Mouse (Mus musculus) kidney, embryonic 14.5 days (tissue): ENCODE results near the gene B4galnt3. TPM values are rescaled to one million over a fixed set of nuclear protein-coding genes. Genes with fewer than 3 reads are reported as not detected.
A peak's percentile ranks its signal among the peaks of the same experiment; 100 is the strongest.
"Not testable (repeated sequence)": the region's sequence is repeated elsewhere in the genome, so short reads cannot be mapped to it uniquely, and the experiment has no call there.

ENCODE experiments used
- ATAC-seq: fragments of 200-750 bp; cut with Nextera tagmentation; 2 replicates; pipeline ENCODE4 v1.8.0; 2017; ENCODE audit warnings: moderate number of reproducible peaks, mild to moderate bottlenecking, moderate TSS enrichment, moderate library complexity; ENCODE audit not compliant: low FRiP score, low TSS enrichment
- H3K27ac ChIP-seq: fragments of 300-500 bp; sonication (generic); 2 replicates; pipeline ENCODE4 v1.5.1; 2014; ENCODE audit warnings: low read depth, mild to moderate bottlenecking, low read length, moderate library complexity, mixed read lengths
- H3K27me3 ChIP-seq: fragments of 300-500 bp; sonication (generic); 2 replicates; pipeline ENCODE4 v1.6.1; 2014; ENCODE audit warnings: mild to moderate bottlenecking, low read length; ENCODE audit not compliant: control insufficient read depth, insufficient read depth
- H3K36me3 ChIP-seq: fragments of 300-500 bp; sonication (generic); 2 replicates; pipeline ENCODE4 v1.6.1; 2014; ENCODE audit warnings: low read length, mixed read lengths; ENCODE audit not compliant: control insufficient read depth, insufficient read depth
- H3K4me1 ChIP-seq: fragments of 300-500 bp; sonication (generic); 2 replicates; pipeline ENCODE4 v1.6.1; 2014; ENCODE audit warnings: low read length, mixed read lengths; ENCODE audit not compliant: control insufficient read depth, insufficient read depth
- H3K4me2 ChIP-seq: fragments of 300-500 bp; sonication (generic); replicated peaks from 2 replicates; pipeline ENCODE4 v1.6.1; 2014; ENCODE audit warnings: low read depth, mild to moderate bottlenecking, low read length
- H3K4me3 ChIP-seq: fragments of 300-500 bp; sonication (generic); 2 replicates; pipeline ENCODE4 v1.5.1; 2014; ENCODE audit warnings: mild to moderate bottlenecking, low read length
- H3K9ac ChIP-seq: fragments of 300-500 bp; sonication (generic); 2 replicates; pipeline ENCODE4 v1.6.1; 2014; ENCODE audit warnings: low read depth, mild to moderate bottlenecking, low read length, moderate library complexity
- H3K9me3 ChIP-seq: fragments of 300-500 bp; sonication (generic); 2 replicates; pipeline ENCODE4 v1.6.1; 2016; ENCODE audit warnings: low read length; ENCODE audit not compliant: control insufficient read depth
- WGBS: fragments of 180-500 bp; shearing (Covaris S2); extraction: QIAGEN DNeasy Blood & Tissue Kit; methylation state at CpG from one replicate; pipeline ENCODE4 v1.1.7; 2014; 5-methylcytosine and 5-hydroxymethylcytosine counted together
- polyA plus RNA-seq: library from polyadenylated mRNA; unstranded; fragments of >200 nt; fragmentation: Nextera tagmentation; extraction: Ambion mirVana; gene quantifications from 2 replicates; pipeline ENCODE4 v1.2.1, GENCODE M21; 2014

The B4galnt3 gene
- polyA plus RNA-seq, 1 experiment from 2014 or later: 0.45 TPM

GRCm38 (mm10) chr6:120309338-120309737, 15.0 kb upstream of the B4galnt3 start:
- H3K27me3 ChIP-seq: no peaks in the 10 kb centered on the region
- H3K4me2 ChIP-seq: no peak overlapping the region
- WGBS: 66% methylated on average over 9 of the region's 9 CpGs
- no peak overlapping the region for H3K9ac ChIP-seq
- H3K9me3 ChIP-seq: no peaks in the 10 kb centered on the region
- ATAC-seq: no peak
- H3K4me3 ChIP-seq: no peak overlapping the region
- no peaks in the 10 kb centered on the region for H3K4me1 ChIP-seq
- H3K27ac ChIP-seq: no peak overlapping the region
- no peaks in the 10 kb centered on the region for H3K36me3 ChIP-seq

DNA sequence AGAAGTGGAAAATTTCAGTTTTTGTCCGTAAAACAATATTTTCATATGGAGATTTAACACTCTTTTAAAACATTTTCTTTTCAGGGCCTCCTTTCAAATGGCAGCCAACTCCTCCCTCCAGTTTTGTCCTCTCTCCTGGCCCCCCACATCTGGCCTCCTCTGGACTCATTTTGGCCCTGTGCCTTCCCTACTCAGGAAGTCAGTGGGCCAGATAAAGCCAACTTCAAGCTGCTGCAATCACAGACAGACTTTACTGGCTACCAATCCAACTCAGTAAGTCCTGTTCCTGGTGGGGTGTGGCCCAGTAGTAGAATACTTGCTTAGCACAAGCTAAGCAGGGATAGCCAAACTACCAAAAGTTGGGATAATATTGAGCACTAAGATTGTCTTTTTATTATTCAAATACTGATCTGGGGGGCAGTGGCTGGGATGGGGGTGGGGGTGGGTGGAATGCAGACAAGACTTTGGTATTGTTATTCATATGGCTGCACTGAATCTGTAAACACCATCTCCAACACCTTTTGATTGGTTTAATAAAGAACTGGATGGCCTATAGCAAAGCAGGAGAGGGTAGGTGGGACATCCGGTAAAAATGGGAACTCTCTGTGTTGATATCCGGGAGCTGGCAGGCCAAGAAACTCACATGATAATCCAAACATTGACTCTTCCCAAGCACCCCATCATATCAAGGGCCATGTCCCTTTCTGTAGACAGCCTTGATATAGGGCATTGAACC, 12.7 kb upstream of the B4galnt3 start:
- H3K4me1 ChIP-seq: no peaks in the 10 kb centered on the region
- no peak overlapping the region for H3K4me2 ChIP-seq
- ATAC-seq: no peak
- no peak overlapping the region for H3K27ac ChIP-seq
- WGBS: 88% methylated on average over 3 of the region's 3 CpGs
- no peak overlapping the region for H3K9ac ChIP-seq
- no peak overlapping the region for H3K4me3 ChIP-seq
- H3K9me3 ChIP-seq: no peaks in the 10 kb centered on the region
- no peaks in the 10 kb centered on the region for H3K36me3 ChIP-seq
- no peaks in the 10 kb centered on the region for H3K27me3 ChIP-seq

DNA sequence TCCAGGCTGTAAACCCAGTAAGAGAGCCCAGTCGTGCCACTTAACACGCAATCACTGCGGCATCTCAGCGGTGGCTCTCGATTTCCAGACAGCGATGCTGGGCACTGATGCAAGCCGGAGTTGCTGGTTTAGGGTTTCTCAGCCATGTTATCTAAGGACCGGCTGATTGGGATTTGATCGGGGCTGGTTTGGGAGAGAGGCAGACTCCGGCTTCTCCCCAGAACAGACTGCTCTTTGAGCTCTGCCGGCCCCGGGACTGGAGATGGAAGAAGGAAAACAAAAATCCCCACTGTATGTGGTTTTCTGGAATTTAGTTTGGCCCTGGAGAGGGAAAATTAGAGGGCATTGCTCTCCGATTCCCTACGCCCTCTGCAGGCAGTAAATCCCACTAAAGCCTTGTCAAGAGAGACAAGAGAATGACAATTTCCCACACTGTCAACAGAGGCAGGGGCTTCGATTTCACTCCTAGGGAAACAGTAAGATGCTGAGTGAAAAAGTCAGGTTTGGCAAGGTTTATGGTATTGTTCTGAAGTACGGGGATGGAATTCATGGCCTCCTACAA, 8.5 kb upstream of the B4galnt3 start:
- Histone ChIP-seq H3K4me2 (peak overlapping the region; percentile 40), H3K27me3 (no peaks in the 10 kb centered on the region), H3K4me1 (no peaks in the 10 kb centered on the region), H3K9ac (no peak overlapping the region), H3K36me3 (no peaks in the 10 kb centered on the region), H3K9me3 (no peaks in the 10 kb centered on the region), H3K27ac (no peak overlapping the region), H3K4me3 (peak overlapping the region; percentile 26; the same call in 1 of the 2 replicates)
- WGBS: 14% methylated on average over 16 of the region's 16 CpGs
- ATAC-seq: peak; percentile 50

DNA sequence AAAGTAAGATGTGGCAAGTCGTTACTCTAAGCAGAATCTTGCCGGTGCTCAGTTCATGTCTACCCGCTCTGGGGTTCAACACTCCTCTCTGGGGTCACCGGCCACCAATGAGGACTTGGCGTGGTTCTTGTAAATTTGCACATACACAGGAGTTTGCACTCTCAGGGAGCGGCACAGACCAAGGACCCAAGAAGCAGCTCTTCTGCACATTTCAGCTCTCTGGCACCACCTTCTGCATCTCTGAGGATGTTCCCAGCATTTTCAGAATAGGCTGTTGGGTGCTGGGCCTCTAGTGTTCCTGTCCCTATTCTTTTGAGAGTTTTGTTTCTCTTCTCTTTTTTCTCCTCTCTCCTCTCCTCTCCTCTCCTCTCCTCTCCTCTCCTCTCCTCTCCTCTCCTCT, 6.8 kb upstream of the B4galnt3 start:
- H3K27me3 ChIP-seq: no peaks in the 10 kb centered on the region
- no peaks in the 10 kb centered on the region for H3K36me3 ChIP-seq
- H3K9ac ChIP-seq: no peak overlapping the region
- WGBS: 24% methylated on average over 6 of the region's 6 CpGs
- H3K4me2 ChIP-seq: no peak overlapping the region
- H3K9me3 ChIP-seq: no peaks in the 10 kb centered on the region
- no peak overlapping the region for H3K27ac ChIP-seq
- H3K4me3 ChIP-seq: no peak overlapping the region
- no peaks in the 10 kb centered on the region for H3K4me1 ChIP-seq
- peak; percentile 65; the same call in 1 of the 2 replicates for ATAC-seq

GRCm38 (mm10) chr6:120296589-120296988, 2.2 kb upstream of the B4galnt3 start:
- not testable (repeated sequence) for H3K27ac ChIP-seq, H3K4me2 ChIP-seq, H3K4me1 ChIP-seq, H3K27me3 ChIP-seq, ATAC-seq, H3K36me3 ChIP-seq, H3K4me3 ChIP-seq, H3K9me3 ChIP-seq, H3K9ac ChIP-seq
- WGBS: 92% methylated on average over 2 of the region's 2 CpGs

GRCm38 (mm10) chr6:120294785-120295133, 400 bp upstream of the B4galnt3 start:
- no peaks in the 10 kb centered on the region for H3K4me1 ChIP-seq
- peak overlapping the region; percentile 98 for H3K4me2 ChIP-seq
- H3K36me3 ChIP-seq: no peaks in the 10 kb centered on the region
- peak; percentile 87 for ATAC-seq
- peak overlapping the region; percentile 70 for H3K4me3 ChIP-seq
- no peaks in the 10 kb centered on the region for H3K9me3 ChIP-seq
- peak overlapping the region; percentile 72 for H3K9ac ChIP-seq
- peaks cover 7% of the 10 kb centered on the region for H3K27me3 ChIP-seq
- peak overlapping the region; percentile 55 for H3K27ac ChIP-seq
- WGBS: under 1% methylated on average over 12 of the region's 16 CpGs

GRCm38 (mm10) chr6:120291396-120292009, 2.9 kb downstream of the B4galnt3 start:
- 89% methylated on average over 7 of the region's 7 CpGs for WGBS
- H3K4me1 ChIP-seq: peaks cover 3% of the 10 kb centered on the region; the same call in 1 of the 2 replicates
- no peak for ATAC-seq
- no peaks in the 10 kb centered on the region for H3K36me3 ChIP-seq
- H3K27ac ChIP-seq: no peak overlapping the region
- H3K4me3 ChIP-seq: no peak overlapping the region
- no peak overlapping the region for H3K4me2 ChIP-seq
- peaks cover 7% of the 10 kb centered on the region for H3K27me3 ChIP-seq
- H3K9ac ChIP-seq: no peak overlapping the region
- H3K9me3 ChIP-seq: no peaks in the 10 kb centered on the region

- Histone ChIP-seq H3K36me3 (no peaks in the 10 kb centered on the region), H3K4me3 (no peak overlapping the region), H3K4me1 (peaks cover 3% of the 10 kb centered on the region; the same call in 1 of the 2 replicates), H3K9me3 (no peaks in the 10 kb centered on the region), H3K4me2 (no peak overlapping the region), H3K27me3 (peaks cover 3% of the 10 kb centered on the region), H3K27ac (no peak overlapping the region), H3K9ac (no peak overlapping the region)
- 91% methylated on average over 4 of the region's 4 CpGs for WGBS
- no peak for ATAC-seq
Measured at GRCm38 (mm10) chr6:120289430-120289829, 4.9 kb downstream of the B4galnt3 start.

GRCm38 (mm10) chr6:120288541-120288940, 5.8 kb downstream of the B4galnt3 start:
- no peak overlapping the region for H3K4me2 ChIP-seq
- no peak overlapping the region for H3K9ac ChIP-seq
- H3K4me1 ChIP-seq: peaks cover 3% of the 10 kb centered on the region; the same call in 1 of the 2 replicates
- H3K36me3 ChIP-seq: no peaks in the 10 kb centered on the region
- peaks cover 3% of the 10 kb centered on the region; the same call in 1 of the 2 replicates for H3K27me3 ChIP-seq
- H3K27ac ChIP-seq: no peak overlapping the region
- 41% methylated on average over 7 of the region's 7 CpGs for WGBS
- H3K9me3 ChIP-seq: no peaks in the 10 kb centered on the region
- no peak for ATAC-seq
- H3K4me3 ChIP-seq: no peak overlapping the region
